Mouse (Mus musculus): Measurements from ENCODE around the gene Mfap4. TPM values are rescaled to one million over a fixed set of nuclear protein-coding genes. Genes with fewer than 3 reads are reported as not detected.

Mfap4 gene
- polyA plus RNA-seq, 1 experiment from 2014 or later = 163 TPM

DNA sequence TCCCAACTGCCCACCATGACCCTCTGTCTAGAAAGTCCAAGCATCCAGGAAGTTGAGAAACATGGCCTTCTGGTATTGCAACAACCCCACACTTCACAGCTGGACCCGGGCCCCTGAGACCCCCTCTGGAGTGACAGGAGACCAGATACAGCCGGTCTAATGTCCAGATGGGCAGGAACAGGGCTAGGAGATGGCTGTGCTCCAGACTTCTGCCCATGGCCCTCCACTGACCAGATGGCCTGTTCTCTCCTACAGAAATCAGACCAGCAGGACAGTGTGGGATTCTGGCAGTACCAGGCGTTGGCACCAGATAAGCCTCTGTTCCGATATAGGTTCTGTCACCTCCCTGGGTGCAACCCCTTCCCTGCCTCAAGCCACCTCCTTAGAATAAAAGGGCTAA lies 16.7 kb upstream of the Mfap4 start:
- H3K9me3 ChIP-seq = no peaks in the 10 kb centered on the region
- no peak for DNase-seq (ENCODE audit: low spot score)
- H3K27ac ChIP-seq (replicated peaks) = peak overlapping the region; percentile 27; the same call in 1 of the 2 replicates
- H3K4me3 ChIP-seq = no peak overlapping the region
- no peaks in the 10 kb centered on the region for H3K27me3 ChIP-seq (replicated peaks; ENCODE audit: low read depth, poor library complexity, severe bottlenecking)
- no peaks in the 10 kb centered on the region for H3K36me3 ChIP-seq (replicated peaks)
- H3K4me1 ChIP-seq = peaks cover 19% of the 10 kb centered on the region
- WGBS = 84% methylated on average over 4 of the region's 4 CpGs

- peaks cover 22% of the 10 kb centered on the region for H3K4me1 ChIP-seq
- H3K36me3 ChIP-seq (replicated peaks) = no peaks in the 10 kb centered on the region
- H3K27ac ChIP-seq (replicated peaks) = peak overlapping the region; percentile 27; the same call in 1 of the 2 replicates
- 68% methylated on average over 7 of the region's 7 CpGs for WGBS
- no peak overlapping the region for H3K4me3 ChIP-seq
- DNase-seq (ENCODE audit: low spot score) = no peak
- no peaks in the 10 kb centered on the region for H3K9me3 ChIP-seq
- no peaks in the 10 kb centered on the region for H3K27me3 ChIP-seq (replicated peaks; ENCODE audit: low read depth, poor library complexity, severe bottlenecking)
Measured at GRCm38 (mm10) chr11:61469317-61469917, 15.8 kb upstream of the Mfap4 start.

DNA sequence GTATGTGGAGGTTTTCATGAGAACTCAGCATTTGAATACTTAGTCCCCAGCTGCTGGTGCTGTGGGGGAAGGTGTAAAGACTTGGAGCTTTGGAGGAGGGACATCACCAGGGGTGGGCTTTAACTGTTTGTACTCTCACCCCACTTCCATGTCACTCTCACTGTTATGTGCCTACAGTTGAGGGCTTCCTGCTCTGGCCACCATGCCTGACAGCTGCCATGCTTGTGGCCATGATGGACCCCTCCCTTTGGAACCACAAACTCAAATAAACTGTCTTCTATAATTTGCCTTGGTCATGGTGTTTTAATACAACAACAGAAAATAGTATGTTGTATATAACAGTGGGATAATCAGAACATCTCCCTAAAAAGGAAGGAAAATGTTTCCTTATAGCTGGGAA lies 14.4 kb upstream of the Mfap4 start:
- H3K36me3 ChIP-seq (replicated peaks) = no peaks in the 10 kb centered on the region
- H3K9me3 ChIP-seq = no peaks in the 10 kb centered on the region
- H3K4me3 ChIP-seq = no peak overlapping the region
- no peak overlapping the region for H3K27ac ChIP-seq (replicated peaks)
- peaks cover 22% of the 10 kb centered on the region for H3K4me1 ChIP-seq
- no peaks in the 10 kb centered on the region for H3K27me3 ChIP-seq (replicated peaks; ENCODE audit: low read depth, poor library complexity, severe bottlenecking)
- DNase-seq (ENCODE audit: low spot score) = no peak

DNA sequence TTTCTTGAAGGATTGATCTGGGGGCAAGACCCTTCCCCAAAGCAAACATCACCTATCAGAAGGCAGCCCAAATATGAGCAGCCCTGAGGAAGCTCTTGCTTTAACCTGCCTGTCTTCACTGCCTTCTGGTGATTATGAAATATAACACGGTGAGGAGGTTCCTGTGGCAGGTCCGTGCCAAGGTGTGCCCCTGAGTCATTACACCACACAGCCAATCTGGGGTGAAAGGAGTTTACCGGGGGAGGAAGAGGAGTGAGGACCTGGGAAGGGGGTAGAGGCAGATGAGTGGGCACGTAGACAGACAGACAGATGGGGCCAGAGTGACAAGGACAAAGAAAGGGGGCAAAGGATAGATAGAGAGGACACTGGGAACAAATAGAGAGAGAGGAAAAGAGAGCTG lies 11.6 kb upstream of the Mfap4 start:
- peaks cover 39% of the 10 kb centered on the region for H3K4me1 ChIP-seq
- H3K9me3 ChIP-seq = no peaks in the 10 kb centered on the region
- H3K27me3 ChIP-seq (replicated peaks; ENCODE audit: low read depth, poor library complexity, severe bottlenecking) = no peaks in the 10 kb centered on the region
- 0 out of 2 replicates have a peak overlapping the region, but pooled peaks have one; percentile 6 for H3K27ac ChIP-seq (replicated peaks)
- 71% methylated on average over 4 of the region's 4 CpGs for WGBS
- H3K4me3 ChIP-seq = no peak overlapping the region
- DNase-seq (ENCODE audit: low spot score) = no peak
- H3K36me3 ChIP-seq (replicated peaks) = no peaks in the 10 kb centered on the region

- DNase-seq (ENCODE audit: low spot score) = peak; percentile 47
- H3K9me3 ChIP-seq = no peaks in the 10 kb centered on the region
- H3K4me3 ChIP-seq = peak overlapping the region; percentile 14; the same call in 1 of the 2 replicates
- WGBS = 53% methylated on average over 12 of the region's 12 CpGs
- H3K4me1 ChIP-seq = peaks cover 42% of the 10 kb centered on the region
- no peaks in the 10 kb centered on the region for H3K27me3 ChIP-seq (replicated peaks; ENCODE audit: low read depth, poor library complexity, severe bottlenecking)
- H3K36me3 ChIP-seq (replicated peaks) = no peaks in the 10 kb centered on the region
- peak overlapping the region; percentile 69 for H3K27ac ChIP-seq (replicated peaks)
Measured at GRCm38 (mm10) chr11:61476786-61477382, 8.3 kb upstream of the Mfap4 start.

DNA sequence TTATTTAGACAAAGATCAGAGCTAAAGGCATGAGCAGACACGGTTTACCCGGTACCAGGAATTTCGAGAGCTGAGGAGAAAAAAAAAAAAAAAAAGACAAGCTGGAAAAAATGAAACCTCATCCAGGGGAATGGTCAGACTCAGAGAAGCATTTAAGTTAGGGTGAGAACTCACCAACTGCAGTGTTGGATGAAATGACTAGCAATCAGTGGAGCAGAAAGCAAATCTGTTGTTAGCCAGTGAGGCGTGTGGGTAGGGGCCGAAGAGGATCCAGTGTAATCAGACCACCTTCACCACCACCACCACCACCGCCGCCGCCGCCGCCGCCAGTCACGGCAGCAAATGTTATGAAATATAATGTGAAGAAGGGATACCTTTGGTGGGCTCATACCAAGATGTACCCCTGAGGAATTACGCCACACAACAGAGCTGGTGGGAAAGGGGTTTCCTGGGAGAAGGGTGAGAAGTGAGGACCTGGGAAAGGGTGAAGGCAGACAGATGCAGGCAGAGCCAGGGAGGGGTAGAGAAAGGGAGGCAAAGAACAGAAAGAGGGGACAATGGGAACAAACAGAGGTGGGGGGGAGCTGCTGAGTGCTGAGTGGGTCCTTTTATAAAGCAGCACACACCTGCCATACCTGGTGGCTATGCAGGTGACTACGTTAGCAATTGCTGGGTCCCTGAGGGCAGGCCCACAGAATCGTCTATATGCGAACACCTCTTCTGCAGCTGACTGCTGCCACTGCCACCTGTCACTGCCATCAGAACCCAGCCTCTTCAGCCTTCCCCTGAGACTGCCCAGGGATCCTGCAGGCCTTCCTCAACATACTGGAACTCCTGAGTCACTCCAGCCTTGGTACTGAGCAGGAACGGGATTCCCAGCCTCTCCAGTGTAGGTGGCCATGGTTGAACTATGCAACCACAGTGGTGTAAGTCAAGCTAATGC lies 7.4 kb upstream of the Mfap4 start:
- WGBS = 65% methylated on average over 17 of the region's 17 CpGs
- peak overlapping the region; percentile 69 for H3K27ac ChIP-seq (replicated peaks)
- H3K9me3 ChIP-seq = no peaks in the 10 kb centered on the region
- peak overlapping the region; percentile 23; the same call in 1 of the 2 replicates for H3K4me3 ChIP-seq
- peaks cover 47% of the 10 kb centered on the region for H3K4me1 ChIP-seq
- H3K36me3 ChIP-seq (replicated peaks) = no peaks in the 10 kb centered on the region
- H3K27me3 ChIP-seq (replicated peaks; ENCODE audit: low read depth, poor library complexity, severe bottlenecking) = no peaks in the 10 kb centered on the region
- DNase-seq (ENCODE audit: low spot score) = no peak

GRCm38 (mm10) chr11:61478788-61479187 lies 6.4 kb upstream of the Mfap4 start:
- H3K4me3 ChIP-seq = no peak overlapping the region
- H3K27ac ChIP-seq (replicated peaks) = no peak overlapping the region
- 84% methylated on average over 4 of the region's 4 CpGs for WGBS
- no peaks in the 10 kb centered on the region for H3K9me3 ChIP-seq
- H3K27me3 ChIP-seq (replicated peaks; ENCODE audit: low read depth, poor library complexity, severe bottlenecking) = no peaks in the 10 kb centered on the region
- DNase-seq (ENCODE audit: low spot score) = no peak
- no peaks in the 10 kb centered on the region for H3K36me3 ChIP-seq (replicated peaks)
- H3K4me1 ChIP-seq = peaks cover 49% of the 10 kb centered on the region

DNA sequence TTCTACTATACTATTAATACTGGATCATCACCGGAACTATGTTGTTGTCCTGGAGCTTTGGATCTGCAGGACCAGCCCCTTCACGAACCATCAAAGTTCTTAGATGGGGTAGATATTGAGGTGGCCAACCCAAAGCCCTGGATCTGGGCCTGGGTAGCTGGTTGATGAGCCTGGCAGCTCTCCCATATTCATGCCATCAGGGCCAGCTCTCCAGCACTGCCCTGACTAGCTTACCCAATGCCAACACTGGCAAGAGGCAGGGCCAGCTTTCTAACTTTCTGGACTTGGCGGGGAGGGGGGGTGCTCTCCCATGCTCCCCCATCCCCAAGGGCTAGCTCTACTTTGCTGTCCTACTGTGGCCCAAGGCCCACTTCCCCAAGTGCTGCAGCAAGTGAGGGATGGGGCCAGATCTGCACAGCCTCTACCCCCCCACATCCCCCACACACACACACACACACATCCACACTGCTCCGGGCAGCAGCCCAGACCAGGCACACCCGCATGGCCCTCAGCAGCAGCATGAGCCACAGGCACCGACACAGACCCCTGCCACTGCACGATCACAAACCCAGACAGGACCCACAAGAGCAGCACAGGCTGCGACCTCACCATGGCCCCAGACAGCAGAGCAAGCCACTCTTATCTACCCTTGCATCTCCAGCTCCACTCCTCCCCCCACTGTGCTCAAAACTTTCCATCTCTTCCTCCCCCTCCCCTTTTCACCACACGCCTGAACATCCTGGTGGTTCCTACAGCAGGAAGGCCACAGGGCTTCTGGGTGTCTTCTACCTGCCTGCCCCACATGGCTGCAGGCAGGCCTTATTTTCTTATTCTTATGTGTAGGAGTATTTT lies 3.8 kb upstream of the Mfap4 start:
- H3K4me3 ChIP-seq = 0 out of 2 replicates have a peak overlapping the region, but pooled peaks have one; percentile 13
- peaks cover 2% of the 10 kb centered on the region; the same call in 1 of the 2 replicates for H3K36me3 ChIP-seq (replicated peaks)
- peak overlapping the region; percentile 84 for H3K27ac ChIP-seq (replicated peaks)
- WGBS = 53% methylated on average over 9 of the region's 9 CpGs
- peak; percentile 58 for DNase-seq (ENCODE audit: low spot score)
- peaks cover 76% of the 10 kb centered on the region for H3K4me1 ChIP-seq
- H3K9me3 ChIP-seq = no peaks in the 10 kb centered on the region
- H3K27me3 ChIP-seq (replicated peaks; ENCODE audit: low read depth, poor library complexity, severe bottlenecking) = no peaks in the 10 kb centered on the region

GRCm38 (mm10) chr11:61483226-61483845 lies 1.9 kb upstream of the Mfap4 start:
- Histone ChIP-seq H3K36me3 (replicated peaks) (peaks cover 21% of the 10 kb centered on the region), H3K4me3 (peak overlapping the region; percentile 18; the same call in 1 of the 2 replicates), H3K27me3 (replicated peaks; ENCODE audit: low read depth, poor library complexity, severe bottlenecking) (no peaks in the 10 kb centered on the region), H3K4me1 (peaks cover 77% of the 10 kb centered on the region), H3K9me3 (no peaks in the 10 kb centered on the region), H3K27ac (replicated peaks) (peak overlapping the region; percentile 97)
- WGBS = 36% methylated on average over 13 of the region's 13 CpGs
- DNase-seq (ENCODE audit: low spot score) = peak; percentile 75

GRCm38 (mm10) chr11:61484256-61484612 lies 997 bp upstream of the Mfap4 start:
- Histone ChIP-seq H3K27me3 (replicated peaks; ENCODE audit: low read depth, poor library complexity, severe bottlenecking) (no peaks in the 10 kb centered on the region), H3K27ac (replicated peaks) (peak overlapping the region; percentile 97), H3K4me1 (peaks cover 78% of the 10 kb centered on the region), H3K36me3 (replicated peaks) (peaks cover 30% of the 10 kb centered on the region), H3K4me3 (peak overlapping the region; percentile 64), H3K9me3 (no peaks in the 10 kb centered on the region)
- DNase-seq (ENCODE audit: low spot score) = no peak
- 9% methylated on average over 10 of the region's 10 CpGs for WGBS

DNA sequence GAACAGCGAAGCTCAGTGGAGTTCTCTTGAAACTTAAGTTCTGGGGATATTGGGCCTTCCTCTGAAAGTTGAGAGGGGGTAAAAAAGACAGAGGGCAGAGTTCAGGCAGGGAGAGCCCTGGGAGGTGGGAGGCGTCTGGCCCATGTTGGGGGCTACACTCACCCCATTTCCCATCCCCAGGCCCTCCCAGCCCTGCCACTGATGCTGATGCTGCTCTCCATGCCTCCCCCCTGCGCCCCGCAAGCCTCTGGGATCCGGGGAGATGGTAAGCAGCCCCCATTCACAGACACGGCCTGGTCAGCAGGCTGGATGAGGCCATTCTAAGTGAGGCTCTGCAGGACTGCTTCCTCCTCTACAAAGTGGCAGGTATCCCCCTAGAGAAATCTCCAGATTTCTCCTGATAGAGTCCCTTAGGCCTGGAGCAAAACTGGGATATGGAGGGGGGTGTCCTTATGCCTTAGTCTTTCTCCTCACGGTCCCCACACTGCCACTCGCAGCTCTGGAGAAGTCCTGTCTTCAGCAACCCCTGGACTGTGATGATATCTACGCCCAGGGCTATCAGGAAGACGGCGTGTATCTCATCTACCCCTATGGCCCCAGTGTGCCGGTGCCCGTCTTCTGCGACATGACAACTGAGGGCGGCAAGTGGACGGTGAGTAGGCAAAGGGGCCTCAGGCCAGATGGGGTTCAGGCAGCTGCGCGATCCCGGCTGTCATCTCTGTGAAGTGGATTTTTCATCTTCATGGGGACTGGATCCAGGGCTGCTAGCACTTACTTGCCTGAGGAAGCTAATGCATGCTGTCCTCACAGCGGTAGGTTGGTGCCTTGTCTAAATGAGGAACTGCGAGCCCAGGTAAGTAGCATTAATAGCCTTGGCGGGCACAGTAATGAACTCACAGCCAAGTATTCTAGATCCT lies 568 bp downstream of the Mfap4 start:
- peaks cover 88% of the 10 kb centered on the region for H3K4me1 ChIP-seq
- H3K4me3 ChIP-seq = peak overlapping the region; percentile 64
- peaks cover 46% of the 10 kb centered on the region for H3K36me3 ChIP-seq (replicated peaks)
- no peaks in the 10 kb centered on the region for H3K27me3 ChIP-seq (replicated peaks; ENCODE audit: low read depth, poor library complexity, severe bottlenecking)
- peak overlapping the region; percentile 97 for H3K27ac ChIP-seq (replicated peaks)
- WGBS = 43% methylated on average over 22 of the region's 22 CpGs
- no peaks in the 10 kb centered on the region for H3K9me3 ChIP-seq
- no peak for DNase-seq (ENCODE audit: low spot score)

Measured in embryonic facial prominence, embryonic 10.5 days (tissue).